29 mouse cellular contexts compared by ENCODE assay signal in genomic region chr14:12091730-12092129, GRCm38 (mm10).
"Had no signal": no experiment of that assay in that cellular context is flagged by ENCODE, and none has a peak within 500 bp of the region (broad histone marks: within the 10 kb centered on the region; RNA-seq: fewer than 3 reads in every experiment).

No protein-coding gene starts in this region.

- ATAC-seq: forebrain, embryonic 13.5 days; forebrain, embryonic 14.5 days; forebrain, embryonic 16.5 days; forebrain, postnatal 0 days had no signal

- H3K9ac ChIP-seq: embryonic facial prominence, embryonic 12.5 days; embryonic facial prominence, embryonic 13.5 days; embryonic facial prominence, embryonic 15.5 days; forebrain, embryonic 12.5 days; forebrain, embryonic 13.5 days; forebrain, postnatal 0 days had no signal

- H3K4me1 ChIP-seq: embryonic facial prominence, embryonic 12.5 days; embryonic facial prominence, embryonic 15.5 days; forebrain, embryonic 12.5 days; forebrain, embryonic 13.5 days had no signal

- DNase-seq: cerebellum, adult 18-20 months; cerebellum, adult 2 months; cerebellum, adult 8-10 months; cerebellum, adult 9-10 months; cerebellum, adult 9-11 months; cerebellum, postnatal 10 days; cerebellum, postnatal 14 days; cerebellum, postnatal 25 days; cerebellum, postnatal 36 days; embryo, embryonic 11 days; forebrain, postnatal 0 days; gastrocnemius, adult 2 months; gastrocnemius, postnatal 10 days; gastrocnemius, postnatal 14 days; gastrocnemius, postnatal 25 days; gastrocnemius, postnatal 36 days; heart, adult 11 months; heart, adult 18-20 months had no signal

- H3K27me3 ChIP-seq: embryonic facial prominence, embryonic 12.5 days; embryonic facial prominence, embryonic 13.5 days; embryonic facial prominence, embryonic 15.5 days; forebrain, embryonic 12.5 days; forebrain, embryonic 13.5 days had no signal

- H3K36me3 ChIP-seq: embryonic facial prominence, embryonic 12.5 days; embryonic facial prominence, embryonic 13.5 days; embryonic facial prominence, embryonic 15.5 days; forebrain, embryonic 10.5 days; forebrain, embryonic 12.5 days had no signal

- H3K27ac ChIP-seq: embryonic facial prominence, embryonic 10.5 days; embryonic facial prominence, embryonic 12.5 days; embryonic facial prominence, embryonic 13.5 days; embryonic facial prominence, embryonic 15.5 days; forebrain, embryonic 10.5 days; forebrain, embryonic 12.5 days; forebrain, embryonic 13.5 days; gastrocnemius, adult 2 months; heart, adult 2 months had no signal

- H3K4me2 ChIP-seq: embryonic facial prominence, embryonic 12.5 days; embryonic facial prominence, embryonic 13.5 days; embryonic facial prominence, embryonic 15.5 days; forebrain, embryonic 12.5 days; forebrain, embryonic 13.5 days had no signal

- H3K9me3 ChIP-seq: embryonic facial prominence, embryonic 10.5 days; embryonic facial prominence, embryonic 12.5 days; embryonic facial prominence, embryonic 13.5 days; embryonic facial prominence, embryonic 15.5 days; forebrain, embryonic 10.5 days; forebrain, embryonic 12.5 days; forebrain, embryonic 13.5 days had no signal

- H3K4me3 ChIP-seq: embryonic facial prominence, embryonic 10.5 days; embryonic facial prominence, embryonic 12.5 days; embryonic facial prominence, embryonic 13.5 days; embryonic facial prominence, embryonic 15.5 days; erythroblast, embryonic 14.5 days; forebrain, embryonic 10.5 days; forebrain, embryonic 12.5 days; forebrain, embryonic 13.5 days; gastrocnemius, adult 2 months; heart, adult 2 months had no signal
